Mouse (Mus musculus) liver, embryonic 14.5 days (tissue): ENCODE measurements around the gene Gdpd2. TPM values are rescaled to one million over a fixed set of nuclear protein-coding genes. Genes with fewer than 3 reads are reported as not detected.
A peak's percentile ranks its signal among the peaks of the same experiment; 100 is the strongest.

ENCODE experiments used
- ATAC-seq: fragments of 200-750 bp; cut with Nextera tagmentation; 2 replicates; pipeline ENCODE4 v1.8.0; 2017; ENCODE audit warnings: moderate number of reproducible peaks, mild to moderate bottlenecking, moderate library complexity; ENCODE audit not compliant: insufficient read depth
- DNase-seq, 3 experiments: peaks; one replicate each; pipeline ENCODE4 v3.0.0-alpha.2; 2012 to 2013; ENCODE audit warnings: low read depth in 3 of 3, low spot score in 3 of 3
- H3K27ac ChIP-seq: fragments of 300-500 bp; sonication (generic); 2 replicates; pipeline ENCODE4 v1.5.1; 2014; ENCODE audit warnings: moderate library complexity, mild to moderate bottlenecking, control low read depth, inconsistent platforms
- H3K27me3 ChIP-seq: fragments of 300-500 bp; sonication (generic); 2 replicates; pipeline ENCODE4 v1.6.1; 2014; ENCODE audit warnings: mild to moderate bottlenecking, low read length, moderate library complexity; ENCODE audit not compliant: control insufficient read depth, insufficient read depth
- H3K36me3 ChIP-seq: fragments of 300-500 bp; sonication (generic); replicated peaks from 2 replicates; pipeline ENCODE4 v1.6.1; 2014; ENCODE audit warnings: low read depth; ENCODE audit not compliant: control insufficient read depth, insufficient read depth
- H3K4me1 ChIP-seq, 2 experiments: fragments of 200-500 bp in 1 of 2; fragments of 300-500 bp in 1 of 2; sonication (generic) in 1 of 2; replicated peaks; 2 replicates each; pipeline ENCODE4 v1.6.1; 2012 to 2014; ENCODE audit warnings: antibody characterized with exemption in 1 of 2, inconsistent platforms in 1 of 2, low read length in 1 of 2; ENCODE audit not compliant: control insufficient read depth in 2 of 2, insufficient read depth in 2 of 2
- H3K4me2 ChIP-seq: fragments of 300-500 bp; sonication (generic); 2 replicates; pipeline ENCODE4 v1.6.1; 2014; ENCODE audit warnings: low read depth, mild to moderate bottlenecking, control low read depth, moderate library complexity
- H3K4me3 ChIP-seq, 2 experiments: fragments of 200-500 bp in 1 of 2; fragments of 300-500 bp in 1 of 2; sonication (generic) in 1 of 2; 2 replicates each; pipeline ENCODE4 v1.5.1; 2012 to 2014; ENCODE audit warnings: low read depth in 2 of 2, low read length in 2 of 2, mild to moderate bottlenecking in 2 of 2, control low read depth in 1 of 2, inconsistent platforms in 1 of 2, moderate library complexity in 1 of 2; ENCODE audit not compliant: insufficient read depth in 1 of 2
- H3K9ac ChIP-seq: fragments of 300-500 bp; sonication (generic); replicated peaks from 2 replicates; pipeline ENCODE4 v1.6.1; 2014; ENCODE audit warnings: mild to moderate bottlenecking, control low read depth, moderate library complexity
- H3K9me3 ChIP-seq: fragments of 300-500 bp; sonication (generic); 2 replicates; pipeline ENCODE4 v1.6.1; 2016; ENCODE audit warnings: low read length, mixed read lengths; ENCODE audit not compliant: control insufficient read depth
- CTCF ChIP-seq: IDR thresholded peaks from 2 replicates; pipeline ENCODE4 v1.5.1; 2016; ENCODE audit warnings: antibody characterized with exemption, low read depth, control low read depth
- EP300 ChIP-seq: IDR thresholded peaks from 2 replicates; pipeline ENCODE4 v1.6.1; 2016; ENCODE audit warnings: antibody characterized with exemption, low read depth
- WGBS: fragments of 180-500 bp; shearing (Covaris S2); extraction: QIAGEN DNeasy Blood & Tissue Kit; methylation state at CpG from one replicate; pipeline ENCODE4 v1.1.7; 2014; ENCODE audit not compliant: insufficient replicate concordance; 5-methylcytosine and 5-hydroxymethylcytosine counted together
- polyA plus RNA-seq, 2 experiments: library from polyadenylated mRNA; depleted of rRNA in 1 of 2; stranded (reverse) in 1 of 2; unstranded in 1 of 2; fragments of >200 nt; fragmentation: Nextera tagmentation in 1 of 2; extraction: Ambion mirVana in 1 of 2; gene quantifications; 2 replicates each; pipeline versions ENCODE4 v1.2.1 to v1.2.3; 2012 to 2014

The Gdpd2 gene
- polyA plus RNA-seq, 2 experiments: 0.04 to 0.17 TPM

DNA sequence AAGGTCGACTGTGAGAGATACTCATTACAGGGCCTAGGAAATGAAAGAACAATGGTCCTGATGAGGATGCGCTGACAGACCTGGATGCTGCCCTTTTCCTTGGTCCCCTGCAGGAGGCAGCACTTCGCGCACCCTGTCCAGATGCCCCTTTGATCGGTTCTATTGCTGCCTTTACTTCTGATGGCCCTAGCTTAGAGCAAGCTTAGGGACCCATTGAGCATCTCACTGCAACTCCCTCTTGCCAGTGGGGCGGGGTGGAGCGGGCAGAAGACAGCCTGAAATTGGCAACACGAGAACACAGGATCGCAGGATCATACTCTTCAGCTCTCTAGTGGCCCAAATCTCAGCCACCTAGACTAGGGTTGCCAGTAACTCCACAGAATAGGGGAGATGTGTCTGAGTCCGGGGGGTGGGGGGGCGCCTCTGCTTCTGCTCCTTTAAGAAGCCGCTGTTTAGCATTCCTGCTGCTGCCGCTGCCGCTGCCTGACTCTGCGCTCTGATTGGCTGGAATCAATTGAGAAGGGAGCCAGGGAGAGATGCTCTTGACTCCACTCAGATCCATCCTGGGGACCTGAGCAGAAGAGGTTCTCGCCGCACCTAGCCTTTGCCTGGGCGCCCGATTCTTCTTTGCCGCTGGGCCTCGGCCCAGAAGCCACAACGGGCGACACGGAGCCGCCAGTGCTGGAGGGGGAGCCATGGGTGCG is 37.7 kb downstream of the Gdpd2 start, which contains the start of gene Dlg3:
TSS of gene Dlg3 (plus strand) at position 542 of the 704 bp plus-strand sequence.
- Histone ChIP-seq H3K4me1 (no peaks in the 10 kb centered on the region), H3K9ac (no peak within 1 kb of the TSS), H3K27me3 (peaks cover 10% of the 10 kb centered on the region), H3K4me3 (0 out of 4 replicates have a peak within 1 kb of the TSS, but pooled peaks of 1 of the 2 experiments have one; percentile 6), H3K9me3 (no peaks in the 10 kb centered on the region), H3K36me3 (no peaks in the 10 kb centered on the region), H3K27ac (no peak within 1 kb of the TSS), H3K4me2 (peak within 1 kb of the TSS; percentile 28; the same call in 1 of the 2 replicates)
- 14% methylated on average over 19 of the region's 26 CpGs for WGBS
- no peak for ATAC-seq
- DNase-seq: no peak
- TF ChIP-seq CTCF (0 out of 2 replicates have a peak, but pooled peaks have one; percentile 33), EP300 (no peak)

DNA sequence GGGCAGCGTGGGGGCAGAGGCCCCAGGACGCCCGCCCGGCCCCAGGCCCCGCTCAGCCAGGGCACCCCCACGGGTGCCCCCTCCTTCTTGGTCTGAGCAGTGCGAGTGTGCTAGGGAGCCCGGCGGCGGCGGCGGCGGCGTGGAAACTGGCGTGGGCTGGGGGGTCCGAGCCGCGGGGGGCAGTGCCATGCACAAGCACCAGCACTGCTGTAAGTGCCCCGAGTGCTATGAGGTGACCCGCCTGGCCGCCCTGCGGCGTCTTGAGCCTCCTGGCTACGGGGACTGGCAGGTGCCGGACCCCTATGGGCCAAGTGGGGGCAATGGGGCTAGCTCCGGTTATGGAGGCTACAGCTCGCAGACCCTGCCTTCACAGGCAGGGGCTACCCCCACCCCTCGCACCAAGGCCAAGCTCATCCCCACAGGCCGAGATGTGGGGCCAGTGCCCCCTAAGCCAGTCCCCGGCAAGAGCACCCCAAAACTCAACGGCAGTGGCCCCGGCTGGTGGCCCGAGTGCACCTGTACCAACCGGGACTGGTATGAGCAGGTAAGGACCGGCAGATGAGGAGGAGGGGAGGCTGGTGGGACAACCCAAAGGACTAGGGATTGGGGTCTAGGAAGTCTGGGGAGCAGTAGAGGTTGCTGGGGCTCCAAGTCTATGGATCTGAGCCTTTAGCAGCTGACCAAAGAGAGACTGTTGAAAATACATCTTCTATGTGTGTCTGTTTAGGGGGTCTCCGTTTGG is 38.4 kb downstream of the Gdpd2 start:
- Histone ChIP-seq H3K27me3 (peaks cover 10% of the 10 kb centered on the region), H3K36me3 (no peaks in the 10 kb centered on the region), H3K27ac (no peak overlapping the region), H3K9me3 (no peaks in the 10 kb centered on the region), H3K9ac (no peak overlapping the region), H3K4me2 (peak overlapping the region; percentile 28; the same call in 1 of the 2 replicates), H3K4me3 (no peak overlapping the region), H3K4me1 (no peaks in the 10 kb centered on the region)
- DNase-seq: no peak
- TF ChIP-seq EP300 (no peak), CTCF (no peak)
- ATAC-seq: no peak
- WGBS: 36% methylated on average over 22 of the region's 36 CpGs

DNA sequence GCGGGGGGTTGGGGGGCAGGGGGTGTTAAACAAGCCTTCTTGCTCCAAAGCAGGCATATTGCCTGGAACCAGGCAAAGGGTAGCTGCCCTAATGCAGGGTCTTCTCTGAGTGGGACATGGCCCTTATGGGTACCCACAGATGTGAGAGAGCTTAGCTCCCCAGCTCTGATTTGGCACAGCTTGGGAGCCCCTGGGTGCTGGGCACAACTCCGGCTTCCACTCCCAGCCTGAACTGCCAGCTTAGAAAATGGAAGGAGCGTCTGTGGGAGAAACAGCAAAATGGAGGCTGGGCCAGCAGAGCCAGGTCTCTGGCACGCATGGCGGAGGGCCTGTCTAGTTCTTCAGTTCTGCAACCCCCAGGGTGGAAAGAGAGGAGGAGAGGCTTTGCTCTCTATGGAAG is 39.6 kb downstream of the Gdpd2 start:
- Histone ChIP-seq H3K4me3 (no peak overlapping the region), H3K4me1 (no peaks in the 10 kb centered on the region), H3K36me3 (no peaks in the 10 kb centered on the region), H3K27ac (no peak overlapping the region), H3K4me2 (no peak overlapping the region), H3K9ac (no peak overlapping the region), H3K27me3 (peaks cover 10% of the 10 kb centered on the region), H3K9me3 (no peaks in the 10 kb centered on the region)
- no peak for ATAC-seq
- DNase-seq: no peak
- 68% methylated on average over 5 of the region's 5 CpGs for WGBS
- TF ChIP-seq EP300 (no peak), CTCF (no peak)

DNA sequence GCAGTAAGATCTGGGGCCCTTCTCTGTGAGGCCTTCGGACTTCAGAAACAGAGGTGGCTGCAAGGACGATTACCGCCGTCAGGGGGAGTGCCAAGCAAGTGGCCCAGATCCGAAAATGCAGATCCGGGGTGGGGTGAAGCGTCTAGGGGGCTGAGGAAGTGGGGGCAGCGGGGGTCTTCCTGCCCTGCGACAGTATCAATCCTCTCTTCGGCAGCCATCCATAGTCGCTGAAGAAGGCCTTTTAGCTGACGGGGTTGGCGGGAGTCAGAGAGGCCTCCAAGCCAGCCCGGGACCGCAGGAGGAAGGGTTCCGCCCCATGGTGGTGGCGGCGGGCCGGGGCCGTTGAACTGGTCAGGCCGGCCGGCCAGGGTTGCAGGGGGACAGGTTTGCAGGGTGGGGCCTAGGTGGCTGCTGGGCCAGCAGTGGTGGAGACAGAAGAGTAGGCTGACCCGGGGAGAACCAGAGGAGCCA is 44.7 kb downstream of the Gdpd2 start:
- H3K4me2 ChIP-seq: peak overlapping the region; percentile 61
- peak; percentile 70 for TF ChIP-seq CTCF
- no peak for TF ChIP-seq EP300
- peak overlapping the region; percentile 43 to 61 for H3K4me3 ChIP-seq
- H3K27ac ChIP-seq: no peak overlapping the region
- WGBS: 21% methylated on average over 23 of the region's 23 CpGs
- no peaks in the 10 kb centered on the region; a peak in 1 of 4 replicates for H3K4me1 ChIP-seq
- ATAC-seq (no peak), DNase-seq (peak in 2 of 3 experiments; percentile 9 to 23)
- H3K9ac ChIP-seq: peak overlapping the region; percentile 31; the same call in 1 of the 2 replicates
- no peaks in the 10 kb centered on the region for H3K27me3 ChIP-seq
- H3K9me3 ChIP-seq: no peaks in the 10 kb centered on the region
- no peaks in the 10 kb centered on the region for H3K36me3 ChIP-seq

DNA sequence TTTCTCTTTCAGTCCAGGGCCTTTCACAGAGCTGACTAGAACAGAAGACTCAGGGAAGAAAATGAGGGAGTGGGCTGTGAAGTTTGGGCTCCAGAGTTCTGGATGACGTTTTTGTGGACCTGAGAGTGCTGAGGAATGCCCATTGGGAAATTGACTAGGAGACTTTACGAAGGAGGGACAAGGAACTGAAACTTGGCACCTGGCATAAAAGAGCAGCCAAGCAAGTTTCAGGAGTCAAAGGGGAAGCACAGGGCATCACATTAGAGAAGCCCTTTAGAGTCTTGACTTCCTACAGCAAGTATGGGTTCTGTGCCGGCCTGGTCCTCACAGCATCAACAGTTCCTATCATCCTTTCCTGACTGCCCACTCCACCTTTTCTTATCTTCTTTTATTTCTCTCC is 45.7 kb downstream of the Gdpd2 start:
- Histone ChIP-seq H3K9me3 (no peaks in the 10 kb centered on the region), H3K4me3 (no peak overlapping the region), H3K27ac (no peak overlapping the region), H3K4me1 (peaks cover 0 to 2% of the 10 kb centered on the region in 2 experiments; a peak in 1 of 4 replicates), H3K9ac (no peak overlapping the region), H3K36me3 (no peaks in the 10 kb centered on the region), H3K27me3 (no peaks in the 10 kb centered on the region), H3K4me2 (no peak overlapping the region)
- DNase-seq (no peak), ATAC-seq (no peak)
- WGBS: 57% methylated on average over 3 of the region's 3 CpGs
- TF ChIP-seq CTCF: no peak
- TF ChIP-seq EP300: no peak
